Mouse (Mus musculus) intestine, postnatal 0 days (tissue): ENCODE measurements at regions not wholly inside any gene's neighbourhood (a gene's known extent, or its start where the extent isn't known, plus 50 kb on each side); places are given as distances from the start of the nearest gene placed in this dataset.

Experiments used
- ATAC-seq: fragments of 200-750 bp; cut with Nextera tagmentation; 2 replicates; pipeline ENCODE4 v1.8.0; 2017; ENCODE audit warnings: mild to moderate bottlenecking, moderate TSS enrichment, moderate library complexity
- H3K27ac ChIP-seq: fragments of 300-500 bp; sonication (generic); 2 replicates; pipeline ENCODE4 v1.5.1; 2014; ENCODE audit warnings: mild to moderate bottlenecking, low read depth, low read length, moderate library complexity
- H3K27me3 ChIP-seq: fragments of 300-500 bp; sonication (generic); replicated peaks from 2 replicates; pipeline ENCODE4 v1.6.1; 2014; ENCODE audit warnings: low read length, mixed read lengths; ENCODE audit not compliant: control insufficient read depth, insufficient read depth
- H3K36me3 ChIP-seq: fragments of 300-500 bp; sonication (generic); 2 replicates; pipeline ENCODE4 v1.6.1; 2014; ENCODE audit warnings: mild to moderate bottlenecking, moderate library complexity; ENCODE audit not compliant: control insufficient read depth, insufficient read depth
- H3K4me1 ChIP-seq: fragments of 300-500 bp; sonication (generic); replicated peaks from 2 replicates; pipeline ENCODE4 v1.6.1; 2014; ENCODE audit warnings: antibody characterized with exemption, low read length, mixed read lengths; ENCODE audit not compliant: control insufficient read depth, insufficient read depth
- H3K4me2 ChIP-seq: fragments of 300-500 bp; sonication (generic); replicated peaks from 2 replicates; pipeline ENCODE4 v1.6.1; 2014; ENCODE audit warnings: low read depth, mild to moderate bottlenecking, moderate library complexity
- H3K4me3 ChIP-seq: fragments of 300-500 bp; sonication (generic); 2 replicates; pipeline ENCODE4 v1.5.1; 2014; ENCODE audit warnings: low read depth, low read length
- H3K9ac ChIP-seq: fragments of 300-500 bp; sonication (generic); 2 replicates; pipeline ENCODE4 v1.6.1; 2014; ENCODE audit warnings: mild to moderate bottlenecking, low read depth, low read length
- H3K9me3 ChIP-seq: fragments of 300-500 bp; sonication (generic); 2 replicates; pipeline ENCODE4 v1.6.1; 2016; ENCODE audit warnings: mixed run types; ENCODE audit not compliant: control insufficient read depth
- CTCF ChIP-seq: sonication (generic); IDR thresholded peaks from 2 replicates; pipeline ENCODE4 v1.5.1; 2016; ENCODE audit warnings: low read depth, mild to moderate bottlenecking, control low read depth, antibody characterized with exemption, moderate library complexity
- WGBS: fragments of 180-500 bp; shearing (Covaris S2); extraction: QIAGEN DNeasy Blood & Tissue Kit; methylation state at CpG from one replicate; pipeline ENCODE4 v1.1.7; 2014; 5-methylcytosine and 5-hydroxymethylcytosine counted together

DNA sequence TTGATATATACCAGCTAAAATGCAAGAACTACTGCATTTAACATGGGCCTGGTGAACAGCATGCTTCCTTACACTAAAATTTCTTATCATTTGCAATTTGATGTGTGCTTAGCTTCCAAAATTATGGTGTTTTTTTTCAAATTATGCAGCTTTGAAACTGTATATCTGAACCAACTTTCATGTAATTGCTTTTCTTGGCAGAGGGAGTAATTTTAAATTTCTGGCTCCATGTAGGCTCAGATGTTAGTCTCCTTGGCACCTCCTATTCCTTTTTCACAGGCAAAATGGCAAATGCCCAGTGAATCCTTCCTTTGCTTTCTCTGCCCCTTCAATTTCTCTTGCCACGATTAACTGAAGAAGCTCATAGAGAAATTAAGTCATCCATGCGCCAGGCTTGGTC lies 61.1 kb upstream of the Tmtc1 start:
- no peak for ATAC-seq
- WGBS: 90% methylated on average over 2 of the region's 2 CpGs
- no peak for TF ChIP-seq CTCF

GRCm38 (mm10) chr6:148500251-148501179 lies 56.3 kb upstream of the Tmtc1 start:
- Histone ChIP-seq H3K9ac (no peak overlapping the region), H3K4me2 (no peak overlapping the region), H3K4me1 (no peaks in the 10 kb centered on the region), H3K36me3 (no peaks in the 10 kb centered on the region), H3K9me3 (no peaks in the 10 kb centered on the region), H3K27ac (no peak overlapping the region), H3K27me3 (no peaks in the 10 kb centered on the region), H3K4me3 (no peak overlapping the region)
- TF ChIP-seq CTCF: no peak
- no peak for ATAC-seq
- WGBS: 48% methylated on average over 9 of the region's 9 CpGs

More for the DNA sequence above, 61.1 kb upstream of the Tmtc1 start:
- H3K36me3 ChIP-seq: no peaks in the 10 kb centered on the region
- no peak overlapping the region for H3K4me3 ChIP-seq
- H3K9me3 ChIP-seq: no peaks in the 10 kb centered on the region
- no peak overlapping the region for H3K27ac ChIP-seq
- no peak overlapping the region for H3K9ac ChIP-seq
- no peaks in the 10 kb centered on the region for H3K27me3 ChIP-seq
- no peak overlapping the region for H3K4me2 ChIP-seq
- H3K4me1 ChIP-seq: no peaks in the 10 kb centered on the region
